Mouse (Mus musculus): Measurements from ENCODE around the gene B830017H08Rik. TPM values are rescaled to one million over a fixed set of nuclear protein-coding genes. Genes with fewer than 3 reads are reported as not detected.

Gene B830017H08Rik
- total RNA-seq, 2 experiments from 2014 or later = not detected

Other genes with a start within 250 kb of the B830017H08Rik start
- gene Slc7a4, start 249.9 kb upstream of the B830017H08Rik start, total RNA-seq (2015; ENCODE audit: low replicate concordance) = 0.38 and 0.42 TPM in 2 replicates
- gene Slc7a4, start 249.9 kb upstream of the B830017H08Rik start, total RNA-seq (2017; ENCODE audit: low replicate concordance) = 0.84 and 7.1 TPM in 2 replicates
- 9.6 and 20.5 TPM in 2 replicates for gene Smpd4, start 213.8 kb upstream of the B830017H08Rik start, total RNA-seq (2015; ENCODE audit: low replicate concordance)
- gene Smpd4, start 213.8 kb upstream of the B830017H08Rik start, total RNA-seq (2017; ENCODE audit: low replicate concordance) = 14.6 and 19.2 TPM in 2 replicates
- gene Ccdc74a, start 186.7 kb upstream of the B830017H08Rik start, total RNA-seq (2015; ENCODE audit: low replicate concordance) = not detected in 2 replicates
- 0.60 and 1.7 TPM in 2 replicates for gene Ccdc74a, start 186.7 kb upstream of the B830017H08Rik start, total RNA-seq (2017; ENCODE audit: low replicate concordance)
- gene Med15, start 100.2 kb upstream of the B830017H08Rik start, total RNA-seq (2015; ENCODE audit: low replicate concordance) = 15.5 and 30.0 TPM in 2 replicates
- 16.7 and 20.7 TPM in 2 replicates for gene Med15, start 100.2 kb upstream of the B830017H08Rik start, total RNA-seq (2017; ENCODE audit: low replicate concordance)
- 2.1 and 2.5 TPM in 2 replicates for gene Klhl22, start 73.5 kb upstream of the B830017H08Rik start, total RNA-seq (2015; ENCODE audit: low replicate concordance)
- 4.3 and 9.0 TPM in 2 replicates for gene Klhl22, start 73.5 kb upstream of the B830017H08Rik start, total RNA-seq (2017; ENCODE audit: low replicate concordance)
- gene Scarf2, start 35.8 kb upstream of the B830017H08Rik start, total RNA-seq (2015; ENCODE audit: low replicate concordance) = not detected in 2 replicates
- not detected in 2 replicates for gene Scarf2, start 35.8 kb upstream of the B830017H08Rik start, total RNA-seq (2017; ENCODE audit: low replicate concordance)
- gene Car15, start 5.2 kb downstream of the B830017H08Rik start, total RNA-seq (2015; ENCODE audit: low replicate concordance) = 2.5 TPM in 1 of 2 replicates, not detected in the other
- gene Car15, start 5.2 kb downstream of the B830017H08Rik start, total RNA-seq (2017; ENCODE audit: low replicate concordance) = 1.3 TPM in 1 of 2 replicates, not detected in the other
- gene Gm20518, start 58.5 kb downstream of the B830017H08Rik start, total RNA-seq (2015; ENCODE audit: low replicate concordance) = 1.0 TPM in 1 of 2 replicates, not detected in the other
- gene Gm20518, start 58.5 kb downstream of the B830017H08Rik start, total RNA-seq (2017; ENCODE audit: low replicate concordance) = 0.68 TPM in 1 of 2 replicates, not detected in the other
- gene Tssk1, start 61.1 kb downstream of the B830017H08Rik start, total RNA-seq (2015; ENCODE audit: low replicate concordance) = not detected in 2 replicates
- gene Tssk1, start 61.1 kb downstream of the B830017H08Rik start, total RNA-seq (2017; ENCODE audit: low replicate concordance) = not detected in 2 replicates
- gene Dgcr2, start 65.4 kb downstream of the B830017H08Rik start, total RNA-seq (2015; ENCODE audit: low replicate concordance) = 2.1 and 26.1 TPM in 2 replicates
- gene Dgcr2, start 65.4 kb downstream of the B830017H08Rik start, total RNA-seq (2017; ENCODE audit: low replicate concordance) = 11.6 and 13.8 TPM in 2 replicates
- gene Tssk2, start 65.5 kb downstream of the B830017H08Rik start, total RNA-seq (2015; ENCODE audit: low replicate concordance) = not detected in 2 replicates
- not detected in 2 replicates for gene Tssk2, start 65.5 kb downstream of the B830017H08Rik start, total RNA-seq (2017; ENCODE audit: low replicate concordance)
- gene Ess2, start 78.2 kb downstream of the B830017H08Rik start, total RNA-seq (2015; ENCODE audit: low replicate concordance) = 1.7 TPM in 1 of 2 replicates, not detected in the other
- 6.0 and 8.4 TPM in 2 replicates for gene Ess2, start 78.2 kb downstream of the B830017H08Rik start, total RNA-seq (2017; ENCODE audit: low replicate concordance)
- not detected in 2 replicates for gene Gsc2, start 81.9 kb downstream of the B830017H08Rik start, total RNA-seq (2015; ENCODE audit: low replicate concordance)
- gene Gsc2, start 81.9 kb downstream of the B830017H08Rik start, total RNA-seq (2017; ENCODE audit: low replicate concordance) = not detected in 2 replicates
- 5.4 and 6.9 TPM in 2 replicates for gene Slc25a1, start 95.1 kb downstream of the B830017H08Rik start, total RNA-seq (2015; ENCODE audit: low replicate concordance)
- 8.6 and 13.7 TPM in 2 replicates for gene Slc25a1, start 95.1 kb downstream of the B830017H08Rik start, total RNA-seq (2017; ENCODE audit: low replicate concordance)
- not detected in 2 replicates for gene Vpreb2, start 147.3 kb downstream of the B830017H08Rik start, total RNA-seq (2015; ENCODE audit: low replicate concordance)
- not detected in 2 replicates for gene Vpreb2, start 147.3 kb downstream of the B830017H08Rik start, total RNA-seq (2017; ENCODE audit: low replicate concordance)
- gene Dgcr6, start 219.7 kb downstream of the B830017H08Rik start, total RNA-seq (2015; ENCODE audit: low replicate concordance) = 0.96 and 7.9 TPM in 2 replicates
- 1.6 and 6.6 TPM in 2 replicates for gene Dgcr6, start 219.7 kb downstream of the B830017H08Rik start, total RNA-seq (2017; ENCODE audit: low replicate concordance)

Data from erythroblast, adult 5-6 weeks (primary cell).